Mouse (Mus musculus) forebrain, postnatal 0 days (tissue): ENCODE measurements around the gene Rab27a. TPM values are rescaled to one million over a fixed set of nuclear protein-coding genes. Genes with fewer than 3 reads are reported as not detected.
A peak's percentile ranks its signal among the peaks of the same experiment; 100 is the strongest.
"Not testable (repeated sequence)": the region's sequence is repeated elsewhere in the genome, so short reads cannot be mapped to it uniquely, and the experiment has no call there.

ENCODE experiments used
- ATAC-seq: fragments of 200-750 bp; cut with Nextera tagmentation; 2 replicates; pipeline ENCODE4 v1.8.0; 2017; ENCODE audit warnings: mild to moderate bottlenecking, moderate library complexity
- DNase-seq: peaks from one replicate; pipeline ENCODE4 v3.0.0-alpha.2; 2015
- H3K27ac ChIP-seq: fragments of 300-500 bp; sonication (generic); 2 replicates; pipeline ENCODE4 v1.5.1; 2014; ENCODE audit warnings: low read depth, mild to moderate bottlenecking, antibody characterized with exemption, low read length, moderate library complexity, mixed read lengths
- H3K27me3 ChIP-seq: fragments of 300-500 bp; sonication (generic); 2 replicates; pipeline ENCODE4 v1.6.1; 2014; ENCODE audit warnings: mild to moderate bottlenecking, low read length, mixed read lengths; ENCODE audit not compliant: insufficient read depth
- H3K36me3 ChIP-seq: fragments of 300-500 bp; sonication (generic); 2 replicates; pipeline ENCODE4 v1.6.1; 2014; ENCODE audit warnings: mild to moderate bottlenecking, moderate library complexity; ENCODE audit not compliant: insufficient read depth
- H3K4me1 ChIP-seq: fragments of 300-500 bp; sonication (generic); 2 replicates; pipeline ENCODE4 v1.6.1; 2014; ENCODE audit warnings: antibody characterized with exemption; ENCODE audit not compliant: insufficient read depth
- H3K4me2 ChIP-seq: fragments of 300-500 bp; sonication (generic); 2 replicates; pipeline ENCODE4 v1.6.1; 2014; ENCODE audit warnings: low read depth, mild to moderate bottlenecking, moderate library complexity
- H3K4me3 ChIP-seq: fragments of 300-500 bp; sonication (generic); 2 replicates; pipeline ENCODE4 v1.5.1; 2014; ENCODE audit warnings: low read depth, low read length, mixed read lengths
- H3K9ac ChIP-seq: fragments of 300-500 bp; sonication (generic); 2 replicates; pipeline ENCODE4 v1.6.1; 2014; ENCODE audit warnings: mild to moderate bottlenecking
- H3K9me3 ChIP-seq: fragments of 300-500 bp; sonication (generic); 2 replicates; pipeline ENCODE4 v1.6.1; 2016; ENCODE audit warnings: low read length
- CTCF ChIP-seq: sonication (generic); IDR thresholded peaks from 2 replicates; pipeline ENCODE4 v1.5.1; 2016; ENCODE audit warnings: antibody characterized with exemption, control low read depth, low read depth
- WGBS: fragments of 180-500 bp; shearing (Covaris S2); extraction: QIAGEN DNeasy Blood & Tissue Kit; methylation state at CpG from one replicate; pipeline ENCODE4 v1.1.7; 2014; 5-methylcytosine and 5-hydroxymethylcytosine counted together
- polyA plus RNA-seq: library from polyadenylated mRNA; unstranded; fragments of >200 nt; fragmentation: Nextera tagmentation; extraction: Ambion mirVana; gene quantifications from 2 replicates; pipeline ENCODE4 v1.2.1, GENCODE M21; 2015
- total RNA-seq: library from RNA; depleted of rRNA; stranded (reverse); fragments of >200 nt; gene quantifications from 2 replicates; pipeline ENCODE4 v1.2.3, GENCODE M21; 2014

Gene Rab27a
- total and polyA plus RNA-seq, 2 experiments from 2014 or later: 2.3 to 5.6 TPM

- Histone ChIP-seq H3K9ac (peak overlapping the region; percentile 25; the same call in 1 of the 2 replicates), H3K27me3 (peaks cover 25% of the 10 kb centered on the region), H3K4me1 (no peaks in the 10 kb centered on the region), H3K4me3 (peak overlapping the region; percentile 30), H3K4me2 (peak overlapping the region; percentile 57), H3K9me3 (no peaks in the 10 kb centered on the region), H3K27ac (no peak overlapping the region), H3K36me3 (no peaks in the 10 kb centered on the region)
- 44% methylated on average over 5 of the region's 5 CpGs for WGBS
- no peak for DNase-seq
- TF ChIP-seq CTCF: no peak
- ATAC-seq: no peak; the same call in 1 of the 2 replicates
Observed at GRCm38 (mm10) chr9:73103880-73104198, 59.2 kb downstream of the Rab27a start.

GRCm38 (mm10) chr9:73105141-73105540, 60.5 kb downstream of the Rab27a start:
- no peak overlapping the region for H3K9ac ChIP-seq
- no peak for TF ChIP-seq CTCF
- no peaks in the 10 kb centered on the region for H3K4me1 ChIP-seq
- DNase-seq (no peak), ATAC-seq (no peak)
- no peaks in the 10 kb centered on the region for H3K36me3 ChIP-seq
- no peak overlapping the region for H3K4me2 ChIP-seq
- H3K4me3 ChIP-seq: no peak overlapping the region
- H3K27me3 ChIP-seq: peaks cover 28% of the 10 kb centered on the region
- WGBS: 48% methylated on average over 1 of the region's 1 CpGs
- H3K9me3 ChIP-seq: no peaks in the 10 kb centered on the region
- H3K27ac ChIP-seq: no peak overlapping the region

- no peak overlapping the region for H3K27ac ChIP-seq
Observed at GRCm38 (mm10) chr9:73105771-73106170, 61.1 kb downstream of the Rab27a start.

GRCm38 (mm10) chr9:73112919-73113906, 68.6 kb downstream of the Rab27a start, which contains the start of gene Rsl24d1:
TSS of gene Rsl24d1 (plus strand) at chr9:73113426.
- Histone ChIP-seq H3K27ac (peak within 1 kb of the TSS; percentile 76), H3K9ac (peak within 1 kb of the TSS; percentile 78), H3K9me3 (no peaks in the 10 kb centered on the region), H3K27me3 (0 out of 2 replicates have a peak, but pooled peaks cover 4% of the 10 kb centered on the region), H3K4me2 (peak within 1 kb of the TSS; percentile 74), H3K36me3 (peaks cover 21% of the 10 kb centered on the region), H3K4me3 (peak within 1 kb of the TSS; percentile 89), H3K4me1 (peaks cover 6% of the 10 kb centered on the region)
- WGBS: under 1% methylated on average over 64 of the region's 64 CpGs
- ATAC-seq (peak; percentile 100), DNase-seq (peak; percentile 92)
- TF ChIP-seq CTCF: no peak

More at GRCm38 (mm10) chr9:73105771-73106170, 61.1 kb downstream of the Rab27a start:
- no peak overlapping the region for H3K9ac ChIP-seq
- no peak overlapping the region for H3K4me3 ChIP-seq
- H3K9me3 ChIP-seq: no peaks in the 10 kb centered on the region
- no peak for TF ChIP-seq CTCF
- ATAC-seq: no peak
- H3K36me3 ChIP-seq: no peaks in the 10 kb centered on the region
- DNase-seq: no peak
- H3K27me3 ChIP-seq: peaks cover 28% of the 10 kb centered on the region
- no peaks in the 10 kb centered on the region for H3K4me1 ChIP-seq
- H3K4me2 ChIP-seq: no peak overlapping the region

GRCm38 (mm10) chr9:73116704-73117103, 72.0 kb downstream of the Rab27a start:
- DNase-seq, H3K4me3 ChIP-seq, H3K4me2 ChIP-seq, H3K9ac ChIP-seq, H3K9me3 ChIP-seq, H3K4me1 ChIP-seq, H3K27ac ChIP-seq, H3K27me3 ChIP-seq, ATAC-seq: not testable (repeated sequence)
- H3K36me3 ChIP-seq: peaks cover 45% of the 10 kb centered on the region
- 84% methylated on average over 6 of the region's 6 CpGs for WGBS

- WGBS: 84% methylated on average over 4 of the region's 4 CpGs
- ATAC-seq: no peak
- 0 out of 2 replicates have a peak, but pooled peaks have one; percentile 40 for TF ChIP-seq CTCF
- Histone ChIP-seq H3K27ac (no peak overlapping the region), H3K4me2 (no peak overlapping the region), H3K27me3 (no peaks in the 10 kb centered on the region), H3K4me1 (peaks cover 6% of the 10 kb centered on the region; the same call in 1 of the 2 replicates), H3K36me3 (peaks cover 51% of the 10 kb centered on the region), H3K4me3 (no peak overlapping the region), H3K9me3 (no peaks in the 10 kb centered on the region), H3K9ac (no peak overlapping the region)
- DNase-seq: no peak
Observed at GRCm38 (mm10) chr9:73118012-73118411, 73.4 kb downstream of the Rab27a start.

- H3K4me2 ChIP-seq: no peak overlapping the region
- 74% methylated on average over 8 of the region's 8 CpGs for WGBS
- H3K9ac ChIP-seq: no peak overlapping the region
- H3K4me3 ChIP-seq: no peak overlapping the region
- H3K36me3 ChIP-seq: peaks cover 70% of the 10 kb centered on the region
- H3K27ac ChIP-seq: no peak overlapping the region
- H3K27me3 ChIP-seq: no peaks in the 10 kb centered on the region
- DNase-seq (peak; percentile 33), ATAC-seq (peak; percentile 78)
- no peaks in the 10 kb centered on the region for H3K4me1 ChIP-seq
- no peaks in the 10 kb centered on the region for H3K9me3 ChIP-seq
- peak; percentile 69 for TF ChIP-seq CTCF
Observed at GRCm38 (mm10) chr9:73121735-73122134, 77.1 kb downstream of the Rab27a start.
